29 mouse cellular contexts compared by ENCODE assay signal in genomic region chr11:18421076-18421475, GRCm38 (mm10).
"Had no signal": no experiment of that assay in that cellular context is flagged by ENCODE, and none has a peak within 500 bp of the region (broad histone marks: within the 10 kb centered on the region; RNA-seq: fewer than 3 reads in every experiment).

No protein-coding gene starts in this region.

- ATAC-seq: hindbrain, postnatal 0 days; intestine, embryonic 16.5 days had no signal

- H3K27ac ChIP-seq: gastrocnemius, adult 2 months; heart, adult 2 months; heart, embryonic 13.5 days; heart, embryonic 15.5 days; hindbrain, embryonic 13.5 days; hindbrain, embryonic 15.5 days; hindbrain, postnatal 0 days; kidney, embryonic 15.5 days; kidney, postnatal 0 days; layer of hippocampus, adult 2 months; left cerebral cortex, adult 2 months; limb, embryonic 10.5 days; limb, embryonic 12.5 days; liver, embryonic 13.5 days; liver, embryonic 15.5 days had no signal

- H3K4me2 ChIP-seq: heart, embryonic 11.5 days; heart, embryonic 13.5 days; heart, embryonic 15.5 days; hindbrain, embryonic 13.5 days; hindbrain, embryonic 15.5 days; kidney, embryonic 15.5 days; limb, embryonic 12.5 days; liver, embryonic 11.5 days; liver, embryonic 13.5 days; liver, embryonic 15.5 days had no signal

- H3K27me3 ChIP-seq: heart, embryonic 13.5 days; heart, embryonic 15.5 days; hindbrain, embryonic 13.5 days; hindbrain, embryonic 15.5 days; kidney, embryonic 15.5 days; limb, embryonic 12.5 days; liver, embryonic 13.5 days; liver, embryonic 15.5 days had no signal

- H3K9me3 ChIP-seq: heart, embryonic 13.5 days; heart, embryonic 15.5 days; hindbrain, embryonic 13.5 days; hindbrain, embryonic 15.5 days; kidney, embryonic 15.5 days; limb, embryonic 10.5 days; limb, embryonic 12.5 days; liver, embryonic 13.5 days; liver, embryonic 15.5 days had no signal

- H3K4me3 ChIP-seq: gastrocnemius, adult 2 months; heart, adult 2 months; heart, embryonic 13.5 days; heart, embryonic 15.5 days; hindbrain, embryonic 13.5 days; hindbrain, embryonic 15.5 days; kidney, embryonic 15.5 days; layer of hippocampus, adult 2 months; left cerebral cortex, adult 2 months; limb, embryonic 10.5 days; limb, embryonic 12.5 days; liver, embryonic 13.5 days; liver, embryonic 15.5 days had no signal

- H3K9ac ChIP-seq: heart, embryonic 13.5 days; heart, embryonic 15.5 days; hindbrain, embryonic 13.5 days; hindbrain, embryonic 15.5 days; kidney, embryonic 15.5 days; limb, embryonic 12.5 days; liver, embryonic 13.5 days; liver, embryonic 15.5 days had no signal

- H3K36me3 ChIP-seq: heart, embryonic 13.5 days; heart, embryonic 15.5 days; hindbrain, embryonic 13.5 days; hindbrain, embryonic 15.5 days; kidney, embryonic 15.5 days; limb, embryonic 10.5 days; limb, embryonic 12.5 days; liver, embryonic 13.5 days; liver, embryonic 15.5 days had no signal

- DNase-seq: gastrocnemius, adult 2 months; gastrocnemius, postnatal 14 days; gastrocnemius, postnatal 36 days; heart, adult 11 months; heart, adult 2 months; heart, postnatal 14 days; heart, postnatal 36 days; kidney, adult 11 months; kidney, adult 2 months; kidney, adult 9 months; kidney, postnatal 25 days; kidney, postnatal 4 days; liver; liver, embryonic 13.5 days had no signal

- H3K4me1 ChIP-seq: heart, embryonic 13.5 days; heart, embryonic 15.5 days; hindbrain, embryonic 13.5 days; hindbrain, embryonic 15.5 days; kidney, embryonic 15.5 days; limb, embryonic 10.5 days; limb, embryonic 12.5 days; liver, embryonic 13.5 days; liver, embryonic 15.5 days had no signal
